Mouse (Mus musculus) MEL (cell line): ENCODE data around the gene Olfr279. TPM values are rescaled to one million over a fixed set of nuclear protein-coding genes. Genes with fewer than 3 reads are reported as not detected.

ENCODE experiments used
- DNase-seq: peaks from one replicate; pipeline ENCODE4 v3.0.0; 2011; ENCODE audit warnings: low read depth, low spot score
- H3K27ac ChIP-seq: 2 replicates; pipeline ENCODE4 v1.5.1; 2012; ENCODE audit warnings: low read depth, mild to moderate bottlenecking, control low read depth, low read length, moderate library complexity; ENCODE audit not compliant: control insufficient read depth
- H3K27me3 ChIP-seq, 2 experiments: fragments of 150-350 bp in 1 of 2; sonication (generic) in 1 of 2; 2 replicates each; pipeline ENCODE4 v1.6.1; 2012; ENCODE audit warnings: low read length in 2 of 2, mild to moderate bottlenecking in 2 of 2, improper control_type of control experiment in 1 of 2, moderate library complexity in 1 of 2; ENCODE audit not compliant: insufficient read depth in 2 of 2, control insufficient read depth in 1 of 2
- H3K36me3 ChIP-seq, 2 experiments: 2 replicates each; pipeline ENCODE4 v1.6.1; 2012 to 2014; ENCODE audit warnings: low read length in 2 of 2, improper control_type of control experiment in 1 of 2, inconsistent platforms in 1 of 2, mild to moderate bottlenecking in 1 of 2; ENCODE audit not compliant: insufficient read depth in 2 of 2, control insufficient read depth in 1 of 2
- H3K4me1 ChIP-seq, 2 experiments: fragments of 150-350 bp in 1 of 2; sonication (generic) in 1 of 2; 2 replicates each; pipeline ENCODE4 v1.6.1; 2012; ENCODE audit warnings: low read length in 2 of 2, improper control_type of control experiment in 1 of 2, mild to moderate bottlenecking in 1 of 2; ENCODE audit not compliant: insufficient read depth in 2 of 2, control insufficient read depth in 1 of 2
- H3K4me3 ChIP-seq, 2 experiments: fragments of 150-350 bp in 1 of 2; sonication (generic) in 1 of 2; 2 replicates each; pipeline ENCODE4 v1.5.1; 2012; ENCODE audit warnings: low read depth in 2 of 2, low read length in 2 of 2, mild to moderate bottlenecking in 2 of 2, moderate library complexity in 2 of 2, control low read depth in 1 of 2, improper control_type of control experiment in 1 of 2; ENCODE audit not compliant: control insufficient read depth in 1 of 2, insufficient read depth in 1 of 2
- H3K79me2 ChIP-seq: 2 replicates; pipeline ENCODE4 v1.6.1; 2012; ENCODE audit warnings: mild to moderate bottlenecking, low read length, moderate library complexity; ENCODE audit not compliant: control insufficient read depth, poor library complexity, insufficient read depth
- H3K9ac ChIP-seq: 2 replicates; pipeline ENCODE4 v1.6.1; 2012; ENCODE audit warnings: low read depth, mild to moderate bottlenecking, control low read depth, low read length, moderate library complexity; ENCODE audit not compliant: control insufficient read depth, poor library complexity, severe bottlenecking
- H3K9me3 ChIP-seq: fragments of 150-350 bp; sonication (generic); replicated peaks from 2 replicates; pipeline ENCODE4 v1.6.1; 2012; ENCODE audit warnings: mild to moderate bottlenecking, low read length, improper control_type of control experiment, moderate library complexity; ENCODE audit not compliant: insufficient read depth
- ETS1 ChIP-seq: IDR thresholded peaks from 2 replicates; pipeline ENCODE4 v1.6.1; 2012; ENCODE audit warnings: low read depth, mild to moderate bottlenecking, inconsistent platforms, low read length, improper control_type of control experiment, moderate library complexity
- MAFK ChIP-seq: IDR thresholded peaks from 2 replicates; pipeline ENCODE4 v1.6.1; 2011; ENCODE audit warnings: low read depth, mild to moderate bottlenecking, low read length, improper control_type of control experiment, borderline replicate concordance
- polyA plus RNA-seq, 2 experiments: library from polyadenylated mRNA; stranded (reverse) in 1 of 2; unstranded in 1 of 2; fragments of >175 nt in 1 of 2; fragments of >200 nt in 1 of 2; gene quantifications; 2 replicates each; pipeline versions ENCODE4 v1.2.1 to v1.2.4; 2012; ENCODE audit warnings: low replicate concordance in 2 of 2, low read depth in 1 of 2; ENCODE audit not compliant: insufficient read length in 2 of 2, insufficient read depth in 1 of 2, missing spikeins in 1 of 2
- total RNA-seq: library from RNA; depleted of rRNA; stranded (reverse); fragments of 300-350 nt; gene quantifications from 2 replicates; pipeline ENCODE4 v1.2.3, GENCODE M21; 2012; rRNA removed

The Olfr279 gene
- total and polyA plus RNA-seq, 3 experiments, result under 0.01 to 81.4 (median 0.03) TPM

DNA sequence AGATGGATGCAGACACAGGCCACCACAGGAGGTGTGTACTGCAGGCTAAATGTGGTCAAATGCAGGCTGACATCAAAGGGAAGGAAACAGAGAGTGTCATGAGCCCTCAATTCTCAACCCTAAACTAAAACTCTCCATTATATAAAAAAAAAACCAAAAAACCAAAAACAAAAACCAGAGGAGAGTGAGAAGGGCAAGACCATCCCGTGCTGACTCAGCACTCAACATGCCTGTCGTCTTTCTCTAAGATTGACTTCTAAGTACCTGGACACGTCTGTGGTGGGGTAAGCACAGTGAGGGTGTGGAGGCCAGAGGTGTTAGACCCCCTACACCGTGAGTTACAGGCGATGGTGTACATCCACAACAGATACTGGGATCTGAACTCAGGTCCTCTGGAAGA lies 54.6 kb downstream of the Olfr279 start:
- H3K79me2 ChIP-seq, result peaks cover 2% of the 10 kb centered on the region
- H3K9me3 ChIP-seq, result no peaks in the 10 kb centered on the region
- H3K36me3 ChIP-seq, result peaks cover 0 to 74% of the 10 kb centered on the region in 2 experiments; a peak in 2 of 4 replicates
- H3K4me3 ChIP-seq, result no peak overlapping the region
- peaks cover 0 to 3% of the 10 kb centered on the region in 2 experiments; a peak in 3 of 4 replicates for H3K4me1 ChIP-seq
- DNase-seq, result no peak
- H3K27me3 ChIP-seq, result no peaks in the 10 kb centered on the region
- H3K9ac ChIP-seq, result no peak overlapping the region
- TF ChIP-seq MAFK (peak; percentile 74), ETS1 (no peak)
- TF ChIP-seq, all 39 proteins: peak for 1
- no peak overlapping the region for H3K27ac ChIP-seq

Other genes starting within 250 kb of the Olfr279 start
- not detected in 2 replicates for gene H1fnt, start 235.1 kb upstream of the Olfr279 start, total RNA-seq
- not detected for gene H1fnt, start 235.1 kb upstream of the Olfr279 start, polyA plus RNA-seq
- gene Zfp641, start 196.2 kb upstream of the Olfr279 start, total RNA-seq, result not detected in 2 replicates
- gene Zfp641, start 196.2 kb upstream of the Olfr279 start, polyA plus RNA-seq, result not detected
- gene Olfr285, start 175.0 kb upstream of the Olfr279 start, total RNA-seq, result 0.07 TPM in 1 of 2 replicates, not detected in the other
- gene Olfr285, start 175.0 kb upstream of the Olfr279 start, polyA plus RNA-seq, result under 1 TPM in 1 of 2 experiments, not detected in 1; 0.01 TPM
- not detected in 2 replicates for gene Olfr284, start 151.4 kb upstream of the Olfr279 start, total RNA-seq
- not detected for gene Olfr284, start 151.4 kb upstream of the Olfr279 start, polyA plus RNA-seq
- gene Olfr283, start 111.5 kb upstream of the Olfr279 start, total RNA-seq, result 0.20 and 0.46 TPM in 2 replicates
- under 1 TPM in 1 of 2 experiments, not detected in 1; 0.11 TPM for gene Olfr283, start 111.5 kb upstream of the Olfr279 start, polyA plus RNA-seq
- gene Olfr282, start 61.2 kb upstream of the Olfr279 start, total RNA-seq, result not detected in 2 replicates
- under 1 TPM in 1 of 2 experiments, not detected in 1; 0.18 TPM for gene Olfr282, start 61.2 kb upstream of the Olfr279 start, polyA plus RNA-seq
- gene Olfr281, start 39.8 kb upstream of the Olfr279 start, total RNA-seq, result 0.08 TPM in 1 of 2 replicates, not detected in the other
- gene Olfr281, start 39.8 kb upstream of the Olfr279 start, polyA plus RNA-seq, result under 1 TPM in 1 of 2 experiments, not detected in 1; 0.40 TPM
- gene OR5BS1P, start 22.5 kb upstream of the Olfr279 start, total RNA-seq, result 0.04 TPM in 1 of 2 replicates, not detected in the other
- not detected for gene OR5BS1P, start 22.5 kb upstream of the Olfr279 start, polyA plus RNA-seq
- gene Lalba, start 9.7 kb upstream of the Olfr279 start, total RNA-seq, result not detected in 2 replicates
- not detected for gene Lalba, start 9.7 kb upstream of the Olfr279 start, polyA plus RNA-seq
- gene Kansl2, start 41.9 kb downstream of the Olfr279 start, total RNA-seq, result 150 and 157 TPM in 2 replicates
- 100 to 1,000 TPM in 1 of 2 experiments, not detected in 1; 170 TPM for gene Kansl2, start 41.9 kb downstream of the Olfr279 start, polyA plus RNA-seq
- gene Ccnt1, start 78.5 kb downstream of the Olfr279 start, total RNA-seq, result 40.5 and 44.0 TPM in 2 replicates
- gene Ccnt1, start 78.5 kb downstream of the Olfr279 start, polyA plus RNA-seq, result 10 to 100 TPM; 19.5 to 63.2 TPM
- gene 4930415O20Rik, start 78.6 kb downstream of the Olfr279 start, total RNA-seq, result 0.50 TPM in 1 of 2 replicates, not detected in the other
- under 1 TPM in 1 of 2 experiments, not detected in 1; 0.31 TPM for gene 4930415O20Rik, start 78.6 kb downstream of the Olfr279 start, polyA plus RNA-seq
- 58.9 and 76.0 TPM in 2 replicates for gene Adcy6, start 117.7 kb downstream of the Olfr279 start, total RNA-seq
- 10 to 100 TPM in 1 of 2 experiments, not detected in 1; 77.3 TPM for gene Adcy6, start 117.7 kb downstream of the Olfr279 start, polyA plus RNA-seq
- gene Cacnb3, start 138.4 kb downstream of the Olfr279 start, total RNA-seq, result 1.4 TPM in 2 replicates
- 1 to 10 TPM in 1 of 2 experiments, not detected in 1; 8.5 TPM for gene Cacnb3, start 138.4 kb downstream of the Olfr279 start, polyA plus RNA-seq
- 193 and 213 TPM in 2 replicates for gene Ddx23, start 170.5 kb downstream of the Olfr279 start, total RNA-seq
- 100 to 1,000 TPM; 194 to 252 TPM for gene Ddx23, start 170.5 kb downstream of the Olfr279 start, polyA plus RNA-seq
- 5.8 and 6.0 TPM in 2 replicates for gene Rnd1, start 185.1 kb downstream of the Olfr279 start, total RNA-seq
- 1 to 10 TPM in 1 of 2 experiments, not detected in 1; 5.5 TPM for gene Rnd1, start 185.1 kb downstream of the Olfr279 start, polyA plus RNA-seq
- not detected in 2 replicates for gene Ccdc65, start 215.8 kb downstream of the Olfr279 start, total RNA-seq
- gene Ccdc65, start 215.8 kb downstream of the Olfr279 start, polyA plus RNA-seq, result under 1 TPM in 1 of 2 experiments, not detected in 1; 0.13 TPM
- 109 and 160 TPM in 2 replicates for gene Fkbp11, start 235.8 kb downstream of the Olfr279 start, total RNA-seq
- 100 to 1,000 TPM in 1 of 2 experiments, not detected in 1; 118 TPM for gene Fkbp11, start 235.8 kb downstream of the Olfr279 start, polyA plus RNA-seq